Mouse (Mus musculus): ENCODE measurements at regions not wholly inside any gene's neighbourhood (a gene's known extent, or its start where the extent isn't known, plus 50 kb on each side); places are given as distances from the start of the nearest gene placed in this dataset.

GRCm38 (mm10) chr13:42522553-42522952, 157.9 kb upstream of the Phactr1 start:
- no peak for DNase-seq

DNA sequence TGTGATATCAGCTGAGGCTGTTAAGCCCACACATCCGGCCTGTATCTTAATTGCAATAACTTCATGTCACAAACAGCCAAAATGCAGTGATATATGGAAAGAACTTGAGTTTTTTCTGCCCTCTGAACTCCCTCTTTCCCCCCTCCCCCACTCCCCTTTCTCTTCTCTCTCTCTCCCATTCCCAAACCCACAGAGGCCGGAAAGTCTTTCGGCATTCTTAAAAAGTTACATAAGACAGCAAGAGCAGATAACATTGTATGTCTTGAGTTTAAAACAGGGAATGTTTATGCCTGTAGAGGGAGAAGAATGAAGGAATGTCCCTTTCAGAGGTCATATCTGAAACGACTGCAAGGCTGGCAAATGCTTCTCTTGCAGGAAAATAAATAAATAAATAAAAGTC, 154.3 kb upstream of the Phactr1 start:
- DNase-seq, result peak; percentile 29

DNA sequence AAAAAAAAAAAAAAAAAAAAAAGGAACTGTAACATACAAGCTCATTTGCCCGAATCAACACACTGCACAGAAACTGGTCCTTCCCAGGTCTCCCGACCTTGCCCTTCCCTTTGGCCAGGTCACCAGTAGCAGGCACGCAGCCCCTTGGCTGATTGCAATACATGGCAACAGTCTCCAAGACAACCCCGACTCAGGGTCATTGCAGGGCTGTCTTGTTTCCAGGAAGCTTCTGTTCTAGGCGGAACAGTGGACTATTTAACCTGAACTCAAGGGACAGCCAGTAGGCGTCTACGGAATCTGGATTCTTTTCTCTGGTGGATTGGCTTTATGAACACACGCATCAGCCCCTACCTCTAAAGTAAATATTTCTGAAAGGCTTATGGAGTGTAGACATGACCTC, 153.5 kb upstream of the Phactr1 start:
- DNase-seq, result peak; percentile 66

DNA sequence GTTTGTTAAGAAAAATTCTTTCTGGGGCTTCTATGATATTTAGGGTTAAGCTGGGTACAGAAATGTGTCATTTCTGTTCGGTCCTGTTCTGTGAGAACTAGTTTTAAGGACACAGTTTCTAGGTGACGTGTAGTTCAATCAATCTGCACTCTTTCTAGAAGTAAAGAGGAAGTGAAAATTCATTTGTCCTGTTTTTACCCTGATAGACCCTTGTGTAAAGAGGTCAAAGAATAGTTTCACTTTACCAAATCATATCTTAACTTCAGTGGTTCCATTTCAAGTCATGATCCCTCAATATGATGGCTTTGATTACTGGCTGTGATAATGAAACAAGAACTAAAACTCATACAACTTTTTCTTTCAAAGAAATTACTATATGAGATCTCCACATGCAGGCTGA, 152.3 kb upstream of the Phactr1 start:
- DNase-seq, result no peak

- DNase-seq, result no peak
Observed at GRCm38 (mm10) chr13:42536501-42537210, 143.8 kb upstream of the Phactr1 start.

DNA sequence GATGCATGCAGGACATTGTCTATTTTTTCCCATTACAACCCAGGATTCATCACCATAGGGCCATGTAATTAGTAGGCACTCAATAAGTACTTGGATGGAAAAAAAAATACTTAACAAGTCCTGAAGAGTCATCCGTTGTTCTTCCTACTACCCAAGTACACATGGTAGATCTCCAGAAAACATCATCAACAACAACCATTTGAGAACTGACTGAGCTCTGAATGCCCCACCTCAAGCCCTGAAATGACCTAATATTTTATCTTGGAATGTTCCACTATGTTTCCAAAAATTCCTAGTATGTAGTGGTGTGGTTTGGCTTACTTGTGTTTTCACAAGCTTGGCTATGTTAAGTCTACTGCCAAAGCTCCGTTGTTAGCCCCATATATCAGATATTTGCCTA, 142.4 kb upstream of the Phactr1 start:
- no peak for DNase-seq

DNA sequence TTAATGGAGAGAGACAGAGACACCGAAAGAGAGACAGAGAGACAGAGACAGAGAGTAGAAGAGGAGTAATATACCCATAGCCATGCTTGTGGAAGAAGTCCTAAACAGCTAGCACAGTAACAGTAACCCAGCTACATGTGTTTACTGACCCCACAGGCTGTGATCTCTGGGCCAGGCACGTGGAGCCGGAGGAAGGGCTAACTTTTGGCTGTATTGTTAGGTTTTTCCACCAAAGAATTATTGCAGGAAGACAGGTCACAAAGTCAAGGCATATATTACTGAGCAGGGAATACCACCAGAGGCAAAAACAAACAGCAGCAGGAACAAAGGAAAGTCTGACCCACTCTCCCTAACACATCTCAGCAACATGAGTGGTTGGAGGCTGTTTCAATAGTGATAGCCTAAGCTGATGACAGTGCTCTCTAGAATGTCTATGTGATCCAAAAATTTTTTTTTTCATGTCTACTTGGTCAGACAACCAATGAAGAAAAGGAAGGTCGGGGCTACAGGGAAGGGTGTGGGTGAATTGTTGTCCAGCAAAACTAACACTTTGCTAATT, 135.8 kb upstream of the Phactr1 start:
- no peak for DNase-seq

DNA sequence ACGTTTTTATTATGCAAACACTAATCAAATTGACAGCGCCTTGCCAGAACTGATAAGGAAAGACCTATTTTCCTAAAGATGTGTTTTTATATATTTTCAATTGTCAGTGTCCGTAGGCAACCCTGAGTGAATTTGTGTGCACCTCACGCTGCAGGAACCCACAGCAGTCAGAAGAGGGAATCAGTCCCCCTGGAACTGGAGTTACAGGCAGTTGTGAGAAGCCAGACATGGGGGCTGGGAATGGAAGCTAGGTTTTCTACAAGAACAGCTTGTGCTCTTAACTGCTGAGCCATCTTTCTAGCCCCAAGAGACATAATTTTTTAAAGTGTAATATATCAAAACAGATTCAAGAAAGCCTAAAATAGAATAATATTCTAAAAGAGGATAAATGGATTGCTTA, 134.0 kb upstream of the Phactr1 start:
- DNase-seq, result no peak

DNA sequence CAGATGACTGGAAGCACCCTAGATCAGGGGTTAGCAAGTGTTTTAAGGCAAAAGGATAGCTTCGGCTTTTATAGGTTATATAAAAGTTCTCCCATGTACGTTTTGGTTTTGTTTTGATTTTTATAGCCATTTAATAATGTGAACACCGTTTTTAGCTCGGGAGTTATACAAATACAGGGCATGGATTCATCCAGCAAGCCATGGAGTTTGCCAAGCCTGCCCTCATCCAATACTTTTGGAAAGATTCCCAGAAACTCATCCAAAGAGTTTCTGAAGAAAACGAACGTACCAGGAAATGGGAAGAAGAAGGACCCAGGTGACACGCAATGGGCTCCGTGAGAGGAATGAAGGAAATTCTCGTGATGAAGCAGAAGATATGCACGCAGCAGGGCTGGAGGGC, 133.6 kb upstream of the Phactr1 start:
- no peak for DNase-seq

DNA sequence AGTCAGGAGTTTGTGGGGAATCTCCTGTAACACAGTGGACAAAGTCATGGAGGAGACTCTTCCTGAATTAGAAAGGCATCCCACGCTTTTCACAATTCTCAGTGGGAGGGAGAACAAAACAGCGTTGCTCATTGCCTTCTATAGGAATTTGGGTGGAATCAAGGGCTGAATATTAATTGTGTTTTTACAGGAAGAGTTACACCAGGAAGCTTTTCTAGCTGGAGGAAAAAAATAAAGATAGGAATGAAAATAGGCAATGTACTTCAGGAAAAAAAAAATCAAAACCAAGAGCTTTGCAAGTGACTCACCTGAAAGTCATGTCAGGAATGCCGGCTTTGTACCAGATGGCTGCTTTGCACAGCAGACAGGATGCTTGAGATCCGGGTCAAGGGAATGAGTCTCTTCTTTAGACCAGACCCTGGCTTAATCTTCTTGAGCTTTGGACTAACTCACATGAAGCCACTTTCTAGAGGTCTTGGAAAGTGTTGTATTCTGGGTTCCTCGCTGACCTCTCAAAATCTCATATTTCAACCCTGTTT, 131.3 kb upstream of the Phactr1 start:
- DNase-seq, result peak; percentile 19

GRCm38 (mm10) chr13:42554961-42555360, 125.5 kb upstream of the Phactr1 start:
- no peak for DNase-seq

DNA sequence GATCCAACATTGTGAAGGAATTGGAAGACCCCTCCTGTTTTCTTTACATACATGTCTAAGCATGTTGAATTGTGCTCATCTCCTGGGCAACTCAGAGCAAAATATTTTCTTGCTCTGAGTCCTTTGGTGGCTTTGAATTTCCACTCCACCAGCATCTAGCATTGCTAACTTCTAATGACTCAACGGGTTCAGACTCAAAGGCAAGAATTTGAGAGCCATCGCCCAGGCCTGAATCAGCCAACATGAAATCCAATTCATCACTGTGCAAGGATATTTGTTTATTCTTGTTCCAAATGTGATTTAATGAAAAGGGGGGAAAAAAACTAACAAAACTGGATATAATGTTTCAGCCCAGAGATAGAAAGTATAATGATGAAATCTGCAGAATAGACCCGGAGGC, 121.9 kb upstream of the Phactr1 start:
- DNase-seq, result no peak

- DNase-seq, result no peak
Observed at GRCm38 (mm10) chr13:42561446-42561845, 119.0 kb upstream of the Phactr1 start.

DNA sequence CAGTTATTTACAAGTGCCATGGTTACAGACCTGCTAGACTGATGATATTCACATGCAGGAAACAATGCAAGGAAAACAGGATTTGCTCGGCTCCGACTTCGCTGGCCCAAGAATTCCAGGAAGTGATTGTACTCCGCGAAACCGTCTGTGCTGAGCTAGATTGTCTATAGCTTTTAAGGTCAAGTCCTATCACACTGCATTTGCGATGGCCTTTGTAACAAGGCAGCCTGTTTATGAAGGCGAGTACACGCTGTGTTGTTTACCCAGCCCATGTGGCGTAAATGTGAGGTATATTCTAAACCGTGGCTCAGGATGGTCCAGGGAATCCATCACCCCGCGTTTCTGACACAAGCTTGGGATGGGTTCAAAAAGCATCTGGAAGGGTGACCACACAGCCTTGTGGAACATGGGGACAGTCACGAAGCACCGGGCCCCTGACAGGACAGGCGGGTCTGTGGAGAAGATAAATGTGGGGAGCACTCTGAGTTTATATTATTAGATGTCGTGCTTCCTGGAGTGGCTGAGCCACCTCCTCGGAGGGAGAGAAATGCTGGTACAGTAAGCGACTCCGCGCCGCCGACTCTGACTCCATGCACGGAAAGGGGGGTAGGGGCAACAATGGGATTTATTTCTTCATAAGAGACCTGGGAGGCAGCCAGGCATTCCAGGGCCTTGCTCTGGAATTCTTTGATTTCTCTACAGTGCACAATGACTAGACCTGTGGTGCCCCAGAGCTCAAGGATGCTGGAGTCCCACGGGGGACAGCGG, 114.9 kb upstream of the Phactr1 start:
- DNase-seq, result peak; percentile 17

DNA sequence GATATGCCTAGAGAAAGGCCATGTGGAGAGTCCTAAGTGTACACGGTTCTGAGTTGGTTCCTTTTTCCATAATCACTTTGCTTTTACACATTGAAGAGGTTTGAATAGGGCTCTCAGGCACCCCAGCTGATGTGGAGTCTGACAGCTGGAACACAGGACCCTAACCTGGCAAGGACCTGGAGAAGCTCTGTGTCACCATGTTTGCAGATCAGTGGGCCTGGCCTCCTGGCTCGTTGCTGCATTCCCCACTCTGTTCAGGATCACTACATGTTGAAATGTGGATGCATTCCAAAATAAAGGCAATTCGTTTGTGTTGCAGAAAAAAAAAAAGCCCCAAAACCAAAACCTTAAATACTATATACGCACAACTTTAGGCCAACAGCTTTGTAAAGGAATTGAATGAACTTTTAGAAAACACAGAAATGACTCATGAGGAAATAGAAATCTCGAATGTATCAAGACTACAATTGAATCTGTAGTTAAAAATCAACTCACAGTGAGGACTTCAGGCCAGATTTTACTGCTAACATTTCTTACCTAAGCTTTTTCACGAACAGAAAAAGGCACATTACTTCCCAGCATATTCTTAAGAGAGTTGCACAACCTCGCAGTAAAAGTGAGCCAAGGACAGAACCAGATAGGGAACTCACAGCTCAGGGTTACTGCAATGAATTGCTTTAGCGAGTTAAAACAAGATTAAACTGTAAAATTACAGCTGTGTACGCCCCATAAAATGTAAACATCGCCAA, 109.6 kb upstream of the Phactr1 start:
- no peak for DNase-seq

DNA sequence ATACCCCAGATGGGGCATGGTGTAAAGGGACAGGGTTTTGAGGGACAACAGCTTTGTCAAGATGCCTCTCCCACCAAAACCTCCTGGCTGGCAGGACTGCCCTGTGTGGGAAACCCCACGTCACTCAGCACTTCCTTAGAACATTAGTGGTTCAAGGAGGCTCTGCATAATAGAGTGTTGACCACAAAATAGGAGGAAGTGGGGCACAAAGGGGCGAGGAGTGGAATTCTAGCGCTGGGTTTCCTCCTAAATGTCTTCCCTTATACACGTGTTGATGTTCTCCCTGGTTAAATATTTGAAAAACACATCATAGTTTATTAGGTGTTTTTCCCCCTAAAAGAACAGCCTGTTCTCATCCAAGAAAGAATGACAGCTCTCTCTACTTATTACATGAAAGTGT, 106.2 kb upstream of the Phactr1 start:
- no peak for DNase-seq

- DNase-seq, result peak; percentile 88
Observed at GRCm38 (mm10) chr13:42575725-42576426, 104.5 kb upstream of the Phactr1 start.

GRCm38 (mm10) chr13:42579471-42579870, 101.0 kb upstream of the Phactr1 start:
- DNase-seq, result no peak

DNA sequence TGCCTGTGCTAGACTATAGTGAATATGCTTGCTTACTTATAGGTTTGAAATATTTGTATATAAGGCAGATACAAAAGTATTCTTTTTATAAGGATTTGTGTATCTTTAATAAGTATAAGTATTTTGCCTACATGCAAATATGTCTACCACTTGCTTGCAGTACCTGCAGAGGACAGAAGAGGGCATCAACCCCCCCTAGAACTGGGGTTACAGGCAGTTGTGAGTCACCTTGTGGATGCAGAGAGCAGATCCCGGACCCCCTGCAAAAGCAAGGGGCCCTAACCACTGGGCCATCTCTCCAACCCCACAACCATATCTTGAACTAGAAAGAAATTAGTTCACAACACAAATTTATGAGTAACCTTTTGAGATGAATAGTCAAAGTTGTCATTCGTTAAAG, 91.3 kb upstream of the Phactr1 start:
- no peak for DNase-seq

DNA sequence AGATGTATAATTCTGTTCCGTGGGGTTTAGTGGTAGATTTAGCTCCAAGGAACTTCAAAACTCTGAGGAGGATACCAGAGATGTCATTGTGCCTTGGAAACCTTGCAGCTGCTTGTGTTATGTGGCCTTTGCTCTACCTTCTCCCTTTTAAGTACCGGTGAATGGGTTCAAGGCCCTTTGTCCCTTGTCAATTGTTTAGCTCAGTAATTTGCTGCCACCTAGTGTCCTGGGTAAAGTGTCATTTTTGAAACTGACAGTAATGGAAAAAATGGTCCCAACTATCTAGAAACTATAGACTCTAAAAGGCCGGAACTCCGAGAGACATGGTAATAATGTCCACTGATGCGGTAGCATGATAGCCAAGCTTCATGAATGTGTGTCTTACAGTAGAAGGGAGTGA, 90.8 kb upstream of the Phactr1 start:
- peak; percentile 57 for DNase-seq

DNA sequence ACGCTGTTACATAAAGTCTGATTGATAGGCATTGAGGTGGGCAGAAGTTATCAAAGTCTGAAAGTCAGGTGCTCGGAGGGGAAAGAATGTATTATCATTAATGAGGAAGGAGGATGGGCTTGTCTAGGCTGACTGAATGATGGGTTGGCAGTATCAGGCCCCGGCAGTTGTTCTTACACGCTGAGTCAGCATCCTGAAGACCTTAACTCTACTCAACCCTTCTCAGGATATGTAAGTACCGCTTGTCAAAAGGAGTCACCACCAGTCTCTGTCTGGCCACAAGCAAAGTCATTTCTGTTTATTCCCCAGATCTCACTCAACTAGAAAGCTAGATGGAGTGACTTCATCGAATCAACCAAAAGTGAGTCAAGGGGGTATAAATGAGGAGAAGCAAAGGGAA, 90.0 kb upstream of the Phactr1 start:
- DNase-seq, result no peak

DNA sequence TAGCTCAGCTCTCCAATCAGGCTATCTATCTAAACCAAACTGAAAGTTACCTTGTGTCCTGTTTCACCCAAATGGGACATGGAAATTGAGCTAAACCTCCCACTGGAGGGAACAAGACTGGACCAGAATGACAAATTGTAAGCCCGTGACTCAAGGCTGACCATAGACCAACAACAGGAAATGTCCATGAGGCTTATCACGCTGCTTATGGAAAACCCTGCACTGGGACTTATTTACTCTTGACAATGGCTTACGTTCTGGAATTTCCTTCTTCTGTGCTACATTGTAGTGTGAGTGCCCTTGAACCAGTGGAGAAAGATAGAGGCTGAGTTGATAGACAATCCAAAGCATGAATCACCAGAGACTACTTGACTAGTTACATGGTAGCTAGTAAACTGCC, 87.5 kb upstream of the Phactr1 start:
- DNase-seq, result no peak

All from embryo, embryonic 11 days (tissue).